Mouse (Mus musculus) neural tube, embryonic 11.5 days (tissue): ENCODE data around the gene Enpep. TPM values are rescaled to one million over a fixed set of nuclear protein-coding genes. Genes with fewer than 3 reads are reported as not detected.

ENCODE experiments used
- ATAC-seq: fragments of 200-750 bp; cut with Nextera tagmentation; 2 replicates; pipeline ENCODE4 v1.8.0; 2017; ENCODE audit warnings: moderate number of reproducible peaks, mild to moderate bottlenecking, moderate TSS enrichment, moderate library complexity; ENCODE audit not compliant: insufficient read depth, low FRiP score, low TSS enrichment
- DNase-seq: peaks from one replicate; pipeline ENCODE4 v3.0.0-alpha.2; 2015; ENCODE audit warnings: low spot score
- H3K27ac ChIP-seq: fragments of 300-500 bp; sonication (generic); 2 replicates; pipeline ENCODE4 v1.5.1; 2014; ENCODE audit warnings: low read depth, mild to moderate bottlenecking, low read length
- H3K27me3 ChIP-seq: fragments of 300-500 bp; sonication (generic); 2 replicates; pipeline ENCODE4 v1.6.1; 2014; ENCODE audit warnings: mild to moderate bottlenecking, low read length, mixed read lengths; ENCODE audit not compliant: control insufficient read depth, insufficient read depth
- H3K36me3 ChIP-seq: fragments of 300-500 bp; sonication (generic); 2 replicates; pipeline ENCODE4 v1.6.1; 2014; ENCODE audit warnings: mild to moderate bottlenecking, low read length, moderate library complexity, mixed read lengths; ENCODE audit not compliant: control insufficient read depth, insufficient read depth
- H3K4me1 ChIP-seq: fragments of 300-500 bp; sonication (generic); 2 replicates; pipeline ENCODE4 v1.6.1; 2014; ENCODE audit warnings: low read length, mixed read lengths; ENCODE audit not compliant: control insufficient read depth, insufficient read depth
- H3K4me2 ChIP-seq: fragments of 300-500 bp; sonication (generic); 2 replicates; pipeline ENCODE4 v1.6.1; 2014; ENCODE audit warnings: low read depth, mild to moderate bottlenecking, moderate library complexity
- H3K4me3 ChIP-seq: fragments of 300-500 bp; sonication (generic); 2 replicates; pipeline ENCODE4 v1.5.1; 2014; ENCODE audit warnings: low read depth, low read length
- H3K9ac ChIP-seq: fragments of 300-500 bp; sonication (generic); 2 replicates; pipeline ENCODE4 v1.6.1; 2014; ENCODE audit warnings: mild to moderate bottlenecking, low read length
- H3K9me3 ChIP-seq: fragments of 300-500 bp; sonication (generic); 2 replicates; pipeline ENCODE4 v1.6.1; 2016; ENCODE audit warnings: low read length; ENCODE audit not compliant: control insufficient read depth
- WGBS: fragments of 180-500 bp; shearing (Covaris S2); extraction: QIAGEN DNeasy Blood & Tissue Kit; methylation state at CpG from one replicate; pipeline ENCODE4 v1.1.7; 2014; 5-methylcytosine and 5-hydroxymethylcytosine counted together
- polyA plus RNA-seq: library from polyadenylated mRNA; unstranded; fragments of >200 nt; fragmentation: Nextera tagmentation; extraction: Ambion mirVana; gene quantifications from 2 replicates; pipeline ENCODE4 v1.2.1, GENCODE M21; 2014

Enpep gene
- polyA plus RNA-seq, 1 experiment from 2014 or later = 0.24 TPM

DNA sequence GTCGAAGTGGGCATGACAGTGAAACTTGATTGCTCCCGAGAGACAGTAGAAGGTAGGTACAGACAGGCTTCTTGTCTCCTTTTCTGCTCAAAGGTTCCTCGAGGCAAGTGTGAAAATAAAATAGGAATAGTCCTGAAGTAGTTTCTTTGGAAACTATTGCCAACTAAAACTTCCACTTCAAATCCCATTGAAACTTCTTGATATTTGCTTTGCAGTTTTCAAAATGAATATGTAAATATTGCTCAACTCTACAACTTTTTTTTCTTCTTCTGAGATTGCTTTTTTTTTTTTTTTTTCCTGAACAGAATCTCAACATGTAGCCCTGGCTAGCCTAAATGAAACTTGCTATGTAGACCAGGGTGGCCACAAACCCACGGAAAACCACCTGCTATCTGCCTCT lies 21.4 kb upstream of the Enpep start:
- WGBS = 78% methylated on average over 4 of the region's 4 CpGs
- H3K27ac ChIP-seq = no peak overlapping the region

DNA sequence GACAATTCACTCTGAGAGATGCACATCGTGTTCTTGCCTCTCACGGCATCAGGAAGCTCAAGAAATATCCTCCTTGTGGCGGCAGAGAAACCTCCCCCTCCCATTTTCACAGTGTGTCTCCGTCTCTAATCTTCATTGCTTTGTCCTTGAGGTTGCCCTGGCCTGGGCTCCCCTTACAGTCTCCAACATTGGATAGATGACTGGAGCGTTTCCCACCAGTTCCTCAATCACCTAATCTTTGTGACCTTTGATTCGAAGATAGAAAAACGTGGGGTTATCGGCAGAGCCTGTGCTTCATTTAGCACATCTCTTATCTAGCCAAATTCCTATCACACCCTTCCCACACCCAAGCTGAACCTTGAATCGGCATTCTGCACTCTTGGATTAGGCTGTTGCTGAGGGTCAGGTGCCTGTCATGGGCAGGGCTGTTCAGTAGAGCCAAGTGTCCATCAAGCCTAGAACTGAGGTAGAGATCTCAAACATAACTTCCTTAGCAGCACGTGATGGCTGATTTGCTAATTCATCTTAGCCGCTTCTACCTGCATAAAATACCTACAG lies 18.9 kb upstream of the Enpep start:
- WGBS = 86% methylated on average over 11 of the region's 11 CpGs
- Histone ChIP-seq H3K27me3 (no peaks in the 10 kb centered on the region), H3K4me2 (no peak overlapping the region), H3K27ac (no peak overlapping the region), H3K9ac (no peak overlapping the region), H3K4me3 (no peak overlapping the region), H3K36me3 (no peaks in the 10 kb centered on the region), H3K9me3 (no peaks in the 10 kb centered on the region), H3K4me1 (no peaks in the 10 kb centered on the region)
- ATAC-seq (no peak), DNase-seq (no peak)

More for the DNA sequence above, 21.4 kb upstream of the Enpep start:
- Histone ChIP-seq H3K9ac (no peak overlapping the region), H3K27me3 (no peaks in the 10 kb centered on the region), H3K4me3 (no peak overlapping the region), H3K36me3 (no peaks in the 10 kb centered on the region), H3K4me2 (no peak overlapping the region), H3K9me3 (no peaks in the 10 kb centered on the region), H3K4me1 (no peaks in the 10 kb centered on the region)
- ATAC-seq (no peak), DNase-seq (no peak)

- no peak overlapping the region for H3K27ac ChIP-seq
- WGBS = 78% methylated on average over 10 of the region's 10 CpGs
These were observed 14.8 kb upstream of the Enpep start for GRCm38 (mm10) chr3:129347277-129347676.

DNA sequence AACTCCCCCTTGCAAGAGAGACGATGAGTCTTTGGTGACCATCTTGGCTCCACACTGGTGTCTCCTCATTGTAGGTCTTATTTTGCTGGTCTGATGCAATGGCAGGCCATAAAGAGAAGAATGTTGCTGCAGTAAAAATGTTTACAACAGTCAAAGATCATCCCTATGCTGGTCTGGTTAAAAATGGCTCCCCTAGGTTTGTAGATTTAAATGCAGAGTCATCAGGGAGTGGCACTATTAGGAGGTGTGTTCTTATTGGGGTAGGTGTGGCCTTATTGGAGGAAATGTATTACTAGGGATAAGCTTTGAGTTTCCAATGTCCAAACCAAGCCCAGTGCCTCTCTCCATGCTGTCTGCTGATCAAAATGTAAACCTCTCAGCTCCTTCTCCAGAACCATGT lies 10.2 kb upstream of the Enpep start:
- Histone ChIP-seq H3K4me2 (no peak overlapping the region), H3K9ac (no peak overlapping the region), H3K27ac (no peak overlapping the region), H3K36me3 (no peaks in the 10 kb centered on the region), H3K4me1 (no peaks in the 10 kb centered on the region), H3K27me3 (no peaks in the 10 kb centered on the region), H3K4me3 (no peak overlapping the region), H3K9me3 (no peaks in the 10 kb centered on the region)
- no peak for ATAC-seq
- 85% methylated on average over 1 of the region's 1 CpGs for WGBS
- DNase-seq = no peak

More at GRCm38 (mm10) chr3:129347277-129347676, 14.8 kb upstream of the Enpep start:
- ATAC-seq (no peak), DNase-seq (no peak)
- no peaks in the 10 kb centered on the region for H3K27me3 ChIP-seq
- no peaks in the 10 kb centered on the region for H3K36me3 ChIP-seq
- H3K9me3 ChIP-seq = no peaks in the 10 kb centered on the region
- H3K4me1 ChIP-seq = no peaks in the 10 kb centered on the region
- H3K4me2 ChIP-seq = no peak overlapping the region
- no peak overlapping the region for H3K4me3 ChIP-seq
- no peak overlapping the region for H3K9ac ChIP-seq

DNA sequence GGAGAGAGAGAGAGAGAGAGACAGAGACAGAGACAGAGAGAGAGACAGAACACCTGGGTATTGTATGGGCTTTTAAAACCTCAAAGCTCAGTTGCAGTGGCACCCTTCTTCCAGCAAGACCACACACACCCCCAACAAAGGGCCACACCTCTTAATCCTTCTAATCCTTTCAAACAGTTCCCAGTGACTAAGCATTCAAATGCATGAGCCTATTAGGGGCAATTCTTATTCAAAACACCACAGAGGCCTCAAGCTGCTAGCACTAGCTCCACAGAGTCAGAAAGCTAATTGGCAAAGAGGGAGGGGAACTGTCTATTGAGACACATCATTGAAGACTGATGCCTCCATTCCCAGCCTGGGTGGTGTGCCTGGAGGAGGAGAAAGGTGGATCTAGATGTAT lies 8.5 kb upstream of the Enpep start:
- H3K4me2 ChIP-seq = no peak overlapping the region
- DNase-seq (no peak), ATAC-seq (no peak)
- no peaks in the 10 kb centered on the region for H3K4me1 ChIP-seq
- H3K9ac ChIP-seq = no peak overlapping the region
- H3K27me3 ChIP-seq = no peaks in the 10 kb centered on the region
- H3K27ac ChIP-seq = no peak overlapping the region
- no peaks in the 10 kb centered on the region for H3K9me3 ChIP-seq
- H3K36me3 ChIP-seq = no peaks in the 10 kb centered on the region
- no peak overlapping the region for H3K4me3 ChIP-seq

DNA sequence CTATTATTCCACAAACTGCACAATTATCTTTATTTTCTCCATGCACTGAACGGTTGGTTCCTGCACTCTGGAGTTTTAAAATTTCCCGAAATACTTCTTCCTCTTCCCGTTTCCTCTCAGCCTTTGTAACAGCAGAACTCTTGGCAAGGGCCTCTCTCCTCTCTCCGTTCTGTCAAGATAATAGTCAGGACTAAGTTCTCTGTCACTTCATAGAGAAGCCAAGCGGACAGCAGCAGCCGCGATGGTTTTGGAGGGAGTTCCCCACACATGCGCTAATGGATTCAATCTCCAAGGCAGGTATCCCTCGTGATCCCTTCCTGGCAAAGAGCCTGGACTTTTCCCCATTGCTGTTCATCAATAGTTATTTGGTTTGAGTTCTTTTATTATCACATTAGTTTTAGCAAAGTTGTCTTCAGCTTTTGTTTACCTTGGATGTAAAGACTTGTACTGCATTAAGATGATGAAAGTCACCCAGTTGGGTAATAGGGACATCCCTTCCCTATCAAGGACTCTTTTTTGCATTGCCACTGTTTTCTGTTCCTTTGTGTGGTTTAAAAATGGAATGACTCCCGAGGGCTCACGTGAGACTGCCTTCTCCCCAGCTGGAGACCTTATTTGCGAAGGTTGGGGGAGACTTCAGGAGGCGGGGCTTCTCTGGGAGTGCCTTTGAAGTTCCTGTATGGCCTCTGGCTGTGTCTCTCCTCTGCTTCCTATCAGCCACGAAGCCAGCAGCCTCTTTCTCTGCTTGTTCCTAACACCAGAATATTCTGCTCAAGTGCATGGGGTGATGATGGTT lies 6.0 kb upstream of the Enpep start:
- no peak for ATAC-seq

DNA sequence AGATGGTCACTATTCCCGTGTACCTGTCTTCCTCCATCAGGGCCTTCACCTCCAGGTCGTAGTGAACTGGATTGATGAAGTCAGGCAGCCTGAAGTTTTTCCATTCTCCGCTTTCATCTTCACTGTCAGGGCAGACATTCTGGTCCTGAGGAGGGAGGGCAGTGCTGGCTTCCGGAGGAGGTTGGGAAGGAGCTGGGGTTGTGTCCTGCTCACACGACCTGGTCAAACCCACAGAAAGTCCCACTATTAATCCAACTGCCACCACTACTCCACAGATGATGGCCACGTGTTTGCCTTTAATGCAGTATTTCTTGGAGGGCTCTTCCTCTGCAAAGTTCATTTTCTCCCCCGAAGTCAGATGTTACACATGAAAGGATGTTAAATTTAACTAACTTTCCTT lies 378 bp downstream of the Enpep start:
- 75% methylated on average over 7 of the region's 7 CpGs for WGBS
- H3K27ac ChIP-seq = no peak overlapping the region
- DNase-seq (no peak), ATAC-seq (no peak)
- H3K36me3 ChIP-seq = no peaks in the 10 kb centered on the region
- H3K4me3 ChIP-seq = no peak overlapping the region
- H3K27me3 ChIP-seq = no peaks in the 10 kb centered on the region
- no peak overlapping the region for H3K9ac ChIP-seq
- no peak overlapping the region for H3K4me2 ChIP-seq
- H3K9me3 ChIP-seq = no peaks in the 10 kb centered on the region
- H3K4me1 ChIP-seq = no peaks in the 10 kb centered on the region

More for the DNA sequence above, 6.0 kb upstream of the Enpep start:
- Histone ChIP-seq H3K4me2 (no peak overlapping the region), H3K9me3 (no peaks in the 10 kb centered on the region), H3K4me1 (no peaks in the 10 kb centered on the region), H3K27me3 (no peaks in the 10 kb centered on the region), H3K4me3 (no peak overlapping the region), H3K36me3 (no peaks in the 10 kb centered on the region), H3K27ac (no peak overlapping the region), H3K9ac (no peak overlapping the region)
- WGBS = 52% methylated on average over 14 of the region's 14 CpGs
- DNase-seq = no peak

GRCm38 (mm10) chr3:129331427-129331826 lies 1.1 kb downstream of the Enpep start:
- ATAC-seq (no peak), DNase-seq (no peak)
- no peaks in the 10 kb centered on the region for H3K4me1 ChIP-seq
- H3K9me3 ChIP-seq = no peaks in the 10 kb centered on the region
- H3K9ac ChIP-seq = no peak overlapping the region
- H3K4me3 ChIP-seq = no peak overlapping the region
- WGBS = 90% methylated on average over 6 of the region's 6 CpGs
- H3K27me3 ChIP-seq = no peaks in the 10 kb centered on the region
- no peaks in the 10 kb centered on the region for H3K36me3 ChIP-seq
- H3K4me2 ChIP-seq = no peak overlapping the region
- no peak overlapping the region for H3K27ac ChIP-seq

- 72% methylated on average over 4 of the region's 4 CpGs for WGBS
- Histone ChIP-seq H3K36me3 (no peaks in the 10 kb centered on the region), H3K9ac (no peak overlapping the region), H3K4me3 (no peak overlapping the region), H3K4me2 (no peak overlapping the region), H3K27me3 (no peaks in the 10 kb centered on the region), H3K9me3 (no peaks in the 10 kb centered on the region), H3K4me1 (no peaks in the 10 kb centered on the region), H3K27ac (no peak overlapping the region)
- DNase-seq (no peak), ATAC-seq (no peak)
These were observed 4.5 kb downstream of the Enpep start for GRCm38 (mm10) chr3:129328056-129328455.
